Mouse (Mus musculus): ENCODE measurements at regions not wholly inside any gene's neighbourhood (a gene's known extent, or its start where the extent isn't known, plus 50 kb on each side); places are given as distances from the start of the nearest gene placed in this dataset.

- DNase-seq = no peak
- intact Hi-C loops (cut with DNase I) = no loop called here
Measured at GRCm38 (mm10) chr15:88360375-88361035, 239.6 kb upstream of the Zdhhc25 start.

GRCm38 (mm10) chr15:88361351-88361750 lies 238.8 kb upstream of the Zdhhc25 start:
- intact Hi-C loops (cut with DNase I) = no loop called here
- DNase-seq = no peak

- no peak for DNase-seq
- intact Hi-C loops (cut with DNase I) = no loop called here
Measured at GRCm38 (mm10) chr15:88362966-88363365, 237.1 kb upstream of the Zdhhc25 start.

- intact Hi-C loops (cut with DNase I) = no loop called here
- DNase-seq = no peak
Measured at GRCm38 (mm10) chr15:88370366-88370765, 229.7 kb upstream of the Zdhhc25 start.

GRCm38 (mm10) chr15:88372039-88372438 lies 228.1 kb upstream of the Zdhhc25 start:
- intact Hi-C loops (cut with DNase I) = no loop called here
- DNase-seq = no peak

- intact Hi-C loops (cut with DNase I) = no loop called here
- no peak for DNase-seq
Measured at GRCm38 (mm10) chr15:88373923-88374322, 226.2 kb upstream of the Zdhhc25 start.

GRCm38 (mm10) chr15:88379342-88379741 lies 220.8 kb upstream of the Zdhhc25 start:
- intact Hi-C loops (cut with DNase I) = no loop called here
- DNase-seq = no peak

GRCm38 (mm10) chr15:88379951-88380623 lies 220.0 kb upstream of the Zdhhc25 start:
- intact Hi-C loops (cut with DNase I) = no loop called here
- no peak for DNase-seq

- no peak for DNase-seq
- intact Hi-C loops (cut with DNase I) = no loop called here
Measured at GRCm38 (mm10) chr15:88381419-88381818, 218.7 kb upstream of the Zdhhc25 start.

GRCm38 (mm10) chr15:88385943-88386342 lies 214.2 kb upstream of the Zdhhc25 start:
- DNase-seq = no peak
- intact Hi-C loops (cut with DNase I) = no loop called here

GRCm38 (mm10) chr15:88386711-88387110 lies 213.4 kb upstream of the Zdhhc25 start:
- intact Hi-C loops (cut with DNase I) = no loop called here
- DNase-seq = no peak

- intact Hi-C loops (cut with DNase I) = no loop called here
- DNase-seq = no peak
Measured at GRCm38 (mm10) chr15:88391822-88392221, 208.3 kb upstream of the Zdhhc25 start.

- DNase-seq = no peak
- intact Hi-C loops (cut with DNase I) = no loop called here
Measured at GRCm38 (mm10) chr15:88399064-88399463, 201.0 kb upstream of the Zdhhc25 start.

- intact Hi-C loops (cut with DNase I) = no loop called here
- DNase-seq = no peak
Measured at GRCm38 (mm10) chr15:88399989-88400388, 200.1 kb upstream of the Zdhhc25 start.

GRCm38 (mm10) chr15:88400787-88401186 lies 199.3 kb upstream of the Zdhhc25 start:
- intact Hi-C loops (cut with DNase I) = no loop called here
- no peak for DNase-seq

- DNase-seq = no peak
- intact Hi-C loops (cut with DNase I) = no loop called here
Measured at GRCm38 (mm10) chr15:88408461-88409379, 191.4 kb upstream of the Zdhhc25 start.

GRCm38 (mm10) chr15:88414206-88414605 lies 185.9 kb upstream of the Zdhhc25 start:
- no peak for DNase-seq
- intact Hi-C loops (cut with DNase I) = no loop called here

GRCm38 (mm10) chr15:88418881-88419280 lies 181.2 kb upstream of the Zdhhc25 start:
- DNase-seq = no peak
- intact Hi-C loops (cut with DNase I) = no loop called here

- intact Hi-C loops (cut with DNase I) = no loop called here
- DNase-seq = no peak
Measured at GRCm38 (mm10) chr15:88428441-88428840, 171.7 kb upstream of the Zdhhc25 start.

- intact Hi-C loops (cut with DNase I) = no loop called here
Measured at GRCm38 (mm10) chr15:88430941-88431340, 169.2 kb upstream of the Zdhhc25 start.

GRCm38 (mm10) chr15:88448272-88448671 lies 151.8 kb upstream of the Zdhhc25 start:
- intact Hi-C loops (cut with DNase I) = no loop called here
- no peak for DNase-seq

More at GRCm38 (mm10) chr15:88430941-88431340, 169.2 kb upstream of the Zdhhc25 start:
- no peak for DNase-seq
